Mouse (Mus musculus): ENCODE data around the gene Ank. TPM values are rescaled to one million over a fixed set of nuclear protein-coding genes. Genes with fewer than 3 reads are reported as not detected.

The Ank gene
- polyA plus RNA-seq, 1 experiment, result 21.5 TPM

GRCm38 (mm10) chr15:27594973-27595372 is 128.5 kb downstream of the Ank start:
- no peak for TF ChIP-seq CTCF (IDR thresholded peaks at IDR 0.05; ENCODE audit: borderline replicate concordance, control insufficient read depth, extremely low read depth, insufficient read depth, low read length, poor library complexity)
- TF ChIP-seq POLR2A (IDR thresholded peaks at IDR 0.05; ENCODE audit: control insufficient read depth, extremely low read depth, insufficient read depth, low read length, poor library complexity), result no peak
- peaks cover 26% of the 10 kb centered on the region for H3K4me1 ChIP-seq (replicated peaks; ENCODE audit: control insufficient read depth, insufficient read depth, low read length)
- H3K36me3 ChIP-seq (ENCODE audit: control insufficient read depth, insufficient read depth, low read length), result peaks cover 15% of the 10 kb centered on the region; the same call in 1 of the 2 replicates
- H3K27me3 ChIP-seq (ENCODE audit: control insufficient read depth, insufficient read depth, low read length), result no peaks in the 10 kb centered on the region
- DNase-seq, result no peak
- no peak overlapping the region for H3K27ac ChIP-seq (ENCODE audit: control insufficient read depth, insufficient read depth, low read length)
- no peak overlapping the region for H3K4me3 ChIP-seq (ENCODE audit: control insufficient read depth, insufficient read depth, low read length)
- WGBS, result 91% methylated on average over 4 of the region's 4 CpGs

GRCm38 (mm10) chr15:27595560-27595959 is 129.1 kb downstream of the Ank start:
- H3K4me3 ChIP-seq (ENCODE audit: control insufficient read depth, insufficient read depth, low read length), result no peak overlapping the region

GRCm38 (mm10) chr15:27596463-27597140 is 130.1 kb downstream of the Ank start:
- Histone ChIP-seq H3K36me3 (ENCODE audit: control insufficient read depth, insufficient read depth, low read length) (peaks cover 15% of the 10 kb centered on the region; the same call in 1 of the 2 replicates), H3K27ac (ENCODE audit: control insufficient read depth, insufficient read depth, low read length) (peak overlapping the region; percentile 96), H3K4me1 (replicated peaks; ENCODE audit: control insufficient read depth, insufficient read depth, low read length) (peaks cover 26% of the 10 kb centered on the region), H3K4me3 (ENCODE audit: control insufficient read depth, insufficient read depth, low read length) (no peak overlapping the region), H3K27me3 (ENCODE audit: control insufficient read depth, insufficient read depth, low read length) (no peaks in the 10 kb centered on the region)
- TF ChIP-seq CTCF (IDR thresholded peaks at IDR 0.05; ENCODE audit: borderline replicate concordance, control insufficient read depth, extremely low read depth, insufficient read depth, low read length, poor library complexity) (no peak), POLR2A (IDR thresholded peaks at IDR 0.05; ENCODE audit: control insufficient read depth, extremely low read depth, insufficient read depth, low read length, poor library complexity) (no peak)
- peak; percentile 54 for DNase-seq
- 5% methylated on average over 3 of the region's 3 CpGs for WGBS

More at GRCm38 (mm10) chr15:27595560-27595959, 129.1 kb downstream of the Ank start:
- Histone ChIP-seq H3K27ac (ENCODE audit: control insufficient read depth, insufficient read depth, low read length) (peak overlapping the region; percentile 39), H3K4me1 (replicated peaks; ENCODE audit: control insufficient read depth, insufficient read depth, low read length) (peaks cover 26% of the 10 kb centered on the region), H3K27me3 (ENCODE audit: control insufficient read depth, insufficient read depth, low read length) (no peaks in the 10 kb centered on the region), H3K36me3 (ENCODE audit: control insufficient read depth, insufficient read depth, low read length) (peaks cover 15% of the 10 kb centered on the region; the same call in 1 of the 2 replicates)
- TF ChIP-seq CTCF (IDR thresholded peaks at IDR 0.05; ENCODE audit: borderline replicate concordance, control insufficient read depth, extremely low read depth, insufficient read depth, low read length, poor library complexity), result no peak
- no peak for DNase-seq
- WGBS, result 89% methylated on average over 8 of the region's 8 CpGs

GRCm38 (mm10) chr15:27597516-27597915 is 131.0 kb downstream of the Ank start:
- H3K4me1 ChIP-seq (replicated peaks; ENCODE audit: control insufficient read depth, insufficient read depth, low read length), result peaks cover 26% of the 10 kb centered on the region
- whole genome bisulfite sequencing, result 85% methylated on average over 4 of the region's 4 CpGs
- TF ChIP-seq POLR2A (IDR thresholded peaks at IDR 0.05; ENCODE audit: control insufficient read depth, extremely low read depth, insufficient read depth, low read length, poor library complexity) (no peak), CTCF (IDR thresholded peaks at IDR 0.05; ENCODE audit: borderline replicate concordance, control insufficient read depth, extremely low read depth, insufficient read depth, low read length, poor library complexity) (no peak)
- peak overlapping the region; percentile 88 for H3K27ac ChIP-seq (ENCODE audit: control insufficient read depth, insufficient read depth, low read length)
- peaks cover 15% of the 10 kb centered on the region; the same call in 1 of the 2 replicates for H3K36me3 ChIP-seq (ENCODE audit: control insufficient read depth, insufficient read depth, low read length)
- no peak for DNase-seq
- H3K4me3 ChIP-seq (ENCODE audit: control insufficient read depth, insufficient read depth, low read length), result no peak overlapping the region
- H3K27me3 ChIP-seq (ENCODE audit: control insufficient read depth, insufficient read depth, low read length), result no peaks in the 10 kb centered on the region

- Histone ChIP-seq H3K27me3 (ENCODE audit: control insufficient read depth, insufficient read depth, low read length) (no peaks in the 10 kb centered on the region), H3K4me3 (ENCODE audit: control insufficient read depth, insufficient read depth, low read length) (no peak overlapping the region), H3K36me3 (ENCODE audit: control insufficient read depth, insufficient read depth, low read length) (peaks cover 15% of the 10 kb centered on the region; the same call in 1 of the 2 replicates), H3K27ac (ENCODE audit: control insufficient read depth, insufficient read depth, low read length) (no peak overlapping the region), H3K4me1 (replicated peaks; ENCODE audit: control insufficient read depth, insufficient read depth, low read length) (peaks cover 26% of the 10 kb centered on the region)
- no peak for TF ChIP-seq CTCF (IDR thresholded peaks at IDR 0.05; ENCODE audit: borderline replicate concordance, control insufficient read depth, extremely low read depth, insufficient read depth, low read length, poor library complexity)
- no peak for TF ChIP-seq POLR2A (IDR thresholded peaks at IDR 0.05; ENCODE audit: control insufficient read depth, extremely low read depth, insufficient read depth, low read length, poor library complexity)
- WGBS, result 93% methylated on average over 13 of the region's 13 CpGs
- DNase-seq, result no peak
Observed at GRCm38 (mm10) chr15:27598786-27599385, 132.4 kb downstream of the Ank start.

- no peak overlapping the region for H3K4me3 ChIP-seq (ENCODE audit: control insufficient read depth, insufficient read depth, low read length)
- peaks cover 10% of the 10 kb centered on the region; the same call in 1 of the 2 replicates for H3K36me3 ChIP-seq (ENCODE audit: control insufficient read depth, insufficient read depth, low read length)
- DNase-seq, result no peak
- TF ChIP-seq CTCF (IDR thresholded peaks at IDR 0.05; ENCODE audit: borderline replicate concordance, control insufficient read depth, extremely low read depth, insufficient read depth, low read length, poor library complexity) (no peak), POLR2A (IDR thresholded peaks at IDR 0.05; ENCODE audit: control insufficient read depth, extremely low read depth, insufficient read depth, low read length, poor library complexity) (no peak)
- peaks cover 24% of the 10 kb centered on the region for H3K4me1 ChIP-seq (replicated peaks; ENCODE audit: control insufficient read depth, insufficient read depth, low read length)
- 97% methylated on average over 5 of the region's 5 CpGs for WGBS
- H3K27me3 ChIP-seq (ENCODE audit: control insufficient read depth, insufficient read depth, low read length), result no peaks in the 10 kb centered on the region
- H3K27ac ChIP-seq (ENCODE audit: control insufficient read depth, insufficient read depth, low read length), result no peak overlapping the region
Observed at GRCm38 (mm10) chr15:27600524-27600923, 134.0 kb downstream of the Ank start.
